Mouse (Mus musculus): ENCODE measurements at regions not wholly inside any gene's neighbourhood (a gene's known extent, or its start where the extent isn't known, plus 50 kb on each side); places are given as distances from the start of the nearest gene placed in this dataset.
A peak's percentile ranks its signal among the peaks of the same experiment; 100 is the strongest.

DNA sequence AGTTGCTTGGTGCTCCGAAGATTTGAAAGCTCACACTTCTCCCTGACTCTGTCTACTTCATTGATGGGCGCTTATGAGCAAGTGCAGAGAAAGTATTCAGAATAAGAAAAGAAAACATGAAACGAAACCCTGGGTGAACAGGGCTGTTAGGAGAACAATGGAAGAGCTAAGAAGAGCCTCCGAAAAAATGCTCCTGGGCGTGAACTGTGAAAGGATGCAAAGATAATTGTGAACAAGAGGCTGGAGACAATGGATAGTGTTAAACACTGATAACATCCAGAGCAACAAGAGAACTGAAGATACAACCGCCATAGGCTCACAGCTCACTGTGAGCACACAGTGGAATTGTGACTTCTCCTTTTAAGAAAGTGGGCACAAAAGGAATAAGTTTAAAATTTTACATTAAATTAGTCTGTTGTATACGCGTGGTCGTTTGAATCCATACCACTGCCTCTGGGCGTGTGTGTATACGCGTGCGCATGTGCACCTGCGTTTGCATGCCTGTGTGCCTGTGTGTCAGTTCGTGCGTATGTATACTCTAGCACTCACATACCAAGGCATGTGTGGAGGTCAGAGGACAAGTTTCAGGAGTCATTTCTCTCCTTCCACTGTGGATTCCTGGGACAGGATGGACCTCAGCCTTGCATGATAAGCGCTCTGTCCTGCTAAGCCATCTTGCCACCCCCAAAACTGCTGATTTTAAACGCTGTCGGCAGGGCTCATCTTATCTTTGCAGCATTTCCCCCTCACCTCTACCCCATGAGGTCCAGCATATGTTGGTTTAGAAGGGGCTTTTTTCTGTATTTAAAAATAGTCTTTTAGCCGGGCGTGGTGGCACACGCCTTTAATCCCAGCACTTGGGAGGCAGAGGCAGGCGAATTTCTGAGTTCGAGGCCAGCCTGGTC lies 113.0 kb upstream of the 1700016C15Rik start:
- DNase-seq (ENCODE audit: low read depth, low spot score), result no peak

DNA sequence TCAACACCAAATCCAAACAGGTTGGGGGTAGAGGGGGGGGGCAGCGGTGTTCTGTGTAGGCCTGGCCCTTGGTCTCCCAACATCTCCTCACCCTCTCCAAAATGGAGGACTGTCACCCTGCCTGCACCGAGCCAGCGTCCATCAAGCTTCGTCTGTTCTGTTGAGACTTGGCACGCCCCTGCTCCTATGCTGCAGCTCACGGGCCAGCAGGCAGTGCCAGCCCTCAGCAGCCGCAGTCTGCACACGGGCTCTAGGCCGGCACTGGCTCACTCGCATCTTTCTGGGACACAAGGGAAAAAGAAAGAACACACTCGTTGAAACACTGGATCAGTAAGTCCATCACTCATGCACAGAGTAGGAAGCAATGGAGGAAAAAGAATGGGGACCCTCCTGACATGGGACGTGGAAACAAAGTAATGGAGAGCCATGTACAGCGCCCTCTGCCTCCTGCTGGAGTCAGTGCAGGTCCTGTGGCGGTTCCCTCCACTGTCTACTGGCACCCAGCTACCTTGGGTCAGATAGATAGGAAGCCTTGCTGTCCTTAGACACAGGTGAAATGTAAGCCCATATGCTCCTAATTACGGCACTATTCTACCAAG lies 109.0 kb upstream of the 1700016C15Rik start:
- no peak for DNase-seq (ENCODE audit: low read depth, low spot score)

DNA sequence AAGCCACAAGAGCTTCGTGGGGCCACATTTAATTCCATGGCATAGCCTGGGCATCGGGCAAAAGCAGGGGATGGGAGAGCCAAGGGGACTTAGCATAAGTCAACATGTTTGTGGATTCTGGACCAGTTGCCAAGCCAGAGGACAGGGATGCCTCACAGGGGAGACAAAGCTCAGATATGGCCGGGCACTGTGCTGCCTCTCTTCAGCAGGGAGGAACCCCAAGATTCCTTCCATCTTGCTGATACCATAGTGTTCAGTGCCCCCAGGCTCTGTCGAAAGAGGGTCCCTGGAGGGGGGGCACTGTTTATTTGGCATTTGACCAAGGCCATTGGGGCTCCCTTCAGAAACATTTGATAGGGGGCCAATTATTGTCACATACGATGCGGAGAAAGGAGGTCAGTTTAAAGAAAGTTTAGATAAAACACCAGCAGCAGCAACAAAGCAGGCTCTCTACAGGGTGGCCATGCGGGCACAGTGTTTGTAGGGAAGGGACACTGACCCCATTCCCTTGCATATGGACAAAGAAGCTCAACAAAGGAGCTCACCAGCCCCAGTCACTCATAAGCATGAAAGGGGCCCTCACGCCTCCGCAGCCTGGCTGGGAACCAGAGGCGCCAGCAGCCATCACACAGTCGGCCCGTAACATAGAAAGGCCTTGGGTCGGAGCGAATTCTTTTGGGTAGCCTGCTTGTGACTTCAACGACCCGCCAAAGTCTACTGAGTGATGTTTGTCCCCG lies 107.6 kb upstream of the 1700016C15Rik start:
- DNase-seq (ENCODE audit: low read depth, low spot score), result no peak

DNA sequence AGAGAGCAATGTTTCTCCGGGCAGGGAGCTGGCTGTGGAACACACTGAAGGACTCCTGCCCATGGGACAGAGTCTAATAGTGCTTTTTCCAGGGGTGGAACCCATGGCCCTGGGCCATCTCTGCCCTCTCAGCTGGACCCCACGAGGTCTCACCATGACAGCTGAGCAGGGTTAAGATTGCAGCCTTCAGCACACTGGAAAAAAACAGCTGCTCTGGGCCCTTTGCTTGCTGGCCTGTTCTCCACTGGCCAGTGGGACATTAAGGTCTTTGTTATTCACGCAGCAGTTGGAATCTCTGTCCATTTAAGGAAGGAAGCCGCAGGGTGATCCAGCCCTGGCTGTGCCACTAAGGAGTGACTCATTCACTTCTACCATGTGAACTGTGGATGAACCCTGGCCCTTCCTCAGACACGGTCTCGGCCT lies 106.3 kb upstream of the 1700016C15Rik start:
- DNase-seq (ENCODE audit: low read depth, low spot score), result no peak

DNA sequence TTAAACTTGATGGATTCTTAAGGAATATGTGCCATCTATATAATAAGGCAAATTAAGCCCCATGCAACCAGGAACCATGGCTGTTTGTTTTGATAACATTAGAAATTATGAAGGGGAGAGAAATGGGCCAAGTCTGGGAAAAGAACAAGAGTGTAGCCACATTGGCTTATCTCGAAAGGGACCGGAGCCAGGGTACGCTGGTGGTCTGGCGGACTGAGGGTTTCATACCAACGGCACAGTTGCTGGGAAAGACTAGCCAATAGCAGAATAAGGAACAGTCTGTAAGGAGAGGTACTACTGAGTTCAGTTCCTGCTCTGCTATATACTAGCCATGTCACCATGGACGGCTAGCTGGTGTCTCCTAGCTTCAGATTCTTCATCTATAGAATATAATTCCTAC lies 105.9 kb upstream of the 1700016C15Rik start:
- no peak for DNase-seq (ENCODE audit: low read depth, low spot score)

DNA sequence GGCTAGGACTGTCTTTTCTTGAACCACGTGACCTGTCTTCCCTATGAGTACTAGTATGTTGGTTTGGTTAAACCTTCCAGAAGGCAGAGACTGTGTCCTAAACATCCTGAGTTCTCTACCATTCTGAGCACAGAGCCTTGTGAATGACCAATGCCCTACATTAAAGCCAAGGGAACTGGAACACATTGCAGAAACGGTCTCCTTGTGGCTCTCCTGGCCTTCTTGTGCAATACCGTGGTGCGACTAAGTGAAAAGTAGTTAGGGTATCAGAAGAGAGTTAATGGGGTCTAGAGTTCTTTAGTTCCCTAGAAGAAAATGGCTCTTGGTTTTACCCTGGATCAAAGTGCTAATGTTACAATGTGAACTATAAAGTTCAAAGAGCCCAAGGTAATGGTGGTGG lies 101.8 kb upstream of the 1700016C15Rik start:
- DNase-seq (ENCODE audit: low read depth, low spot score), result no peak

DNA sequence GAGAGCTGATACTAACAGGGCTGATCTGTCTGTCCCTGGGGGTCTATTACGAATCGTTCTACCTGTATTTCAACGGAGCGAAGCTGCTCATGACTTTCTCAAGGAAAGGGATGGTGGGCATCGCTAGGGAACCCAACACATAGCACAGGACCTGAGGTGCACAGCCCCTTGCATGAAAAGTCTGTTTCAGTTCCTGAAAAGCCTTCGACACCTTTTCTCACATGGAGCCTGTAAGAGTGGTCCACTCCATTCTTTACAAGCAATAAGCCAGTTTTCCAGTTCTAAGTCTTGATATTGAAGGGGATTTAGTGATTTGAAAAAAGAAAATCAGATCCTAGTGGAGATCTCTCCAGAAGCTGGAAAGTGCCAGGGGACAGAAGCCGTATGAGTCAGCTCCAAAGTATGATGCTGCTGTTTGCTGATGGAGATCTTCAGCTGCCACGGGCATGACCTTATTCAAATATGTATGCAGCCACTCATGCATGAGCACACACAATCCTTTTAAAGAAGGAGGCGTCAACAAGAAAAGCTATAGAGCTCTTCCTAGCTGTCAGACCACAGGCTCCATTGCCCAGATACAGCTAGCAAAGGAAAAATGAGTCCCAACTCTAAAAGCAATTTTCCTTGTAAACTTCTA lies 95.5 kb upstream of the 1700016C15Rik start:
- no peak for DNase-seq (ENCODE audit: low read depth, low spot score)

DNA sequence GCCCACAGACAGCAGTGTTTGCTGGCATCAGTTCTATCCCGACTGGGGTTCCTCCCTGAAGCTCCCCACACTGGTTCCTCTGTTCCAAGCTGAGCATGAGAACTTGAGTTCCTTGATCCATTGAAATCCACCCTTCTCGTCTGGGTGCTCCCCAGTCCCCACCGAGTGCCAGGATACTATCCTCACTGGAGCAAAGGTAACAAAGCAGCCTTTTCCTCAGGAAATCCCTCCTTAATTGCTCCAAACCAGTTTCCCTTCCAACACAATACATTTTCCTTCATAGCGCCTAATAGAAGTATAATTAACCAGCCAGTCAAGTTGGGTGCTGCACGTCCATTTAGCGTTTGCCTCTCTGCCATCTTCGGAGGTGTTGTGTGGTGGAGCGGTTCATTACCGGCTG lies 92.6 kb upstream of the 1700016C15Rik start:
- no peak for DNase-seq (ENCODE audit: low read depth, low spot score)

DNA sequence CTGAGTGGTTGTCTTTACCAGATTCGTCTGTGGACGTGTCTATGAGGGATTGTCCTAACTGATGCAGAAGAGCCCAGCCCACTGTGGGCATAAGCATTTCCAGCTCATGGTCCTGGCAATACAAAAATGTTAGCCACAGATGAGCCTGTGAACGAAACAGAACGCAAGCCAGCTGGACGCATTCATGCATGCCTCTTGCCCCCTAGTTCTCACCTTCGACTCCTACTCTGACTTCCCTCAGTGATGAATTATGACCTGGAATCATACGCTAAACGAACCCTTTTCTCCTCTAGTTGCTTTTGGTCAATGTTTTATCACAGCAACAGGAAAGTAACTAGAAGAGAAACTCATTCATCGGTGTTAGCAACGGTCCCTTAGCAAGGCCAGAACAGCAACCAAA lies 91.2 kb upstream of the 1700016C15Rik start:
- DNase-seq (ENCODE audit: low read depth, low spot score), result no peak

DNA sequence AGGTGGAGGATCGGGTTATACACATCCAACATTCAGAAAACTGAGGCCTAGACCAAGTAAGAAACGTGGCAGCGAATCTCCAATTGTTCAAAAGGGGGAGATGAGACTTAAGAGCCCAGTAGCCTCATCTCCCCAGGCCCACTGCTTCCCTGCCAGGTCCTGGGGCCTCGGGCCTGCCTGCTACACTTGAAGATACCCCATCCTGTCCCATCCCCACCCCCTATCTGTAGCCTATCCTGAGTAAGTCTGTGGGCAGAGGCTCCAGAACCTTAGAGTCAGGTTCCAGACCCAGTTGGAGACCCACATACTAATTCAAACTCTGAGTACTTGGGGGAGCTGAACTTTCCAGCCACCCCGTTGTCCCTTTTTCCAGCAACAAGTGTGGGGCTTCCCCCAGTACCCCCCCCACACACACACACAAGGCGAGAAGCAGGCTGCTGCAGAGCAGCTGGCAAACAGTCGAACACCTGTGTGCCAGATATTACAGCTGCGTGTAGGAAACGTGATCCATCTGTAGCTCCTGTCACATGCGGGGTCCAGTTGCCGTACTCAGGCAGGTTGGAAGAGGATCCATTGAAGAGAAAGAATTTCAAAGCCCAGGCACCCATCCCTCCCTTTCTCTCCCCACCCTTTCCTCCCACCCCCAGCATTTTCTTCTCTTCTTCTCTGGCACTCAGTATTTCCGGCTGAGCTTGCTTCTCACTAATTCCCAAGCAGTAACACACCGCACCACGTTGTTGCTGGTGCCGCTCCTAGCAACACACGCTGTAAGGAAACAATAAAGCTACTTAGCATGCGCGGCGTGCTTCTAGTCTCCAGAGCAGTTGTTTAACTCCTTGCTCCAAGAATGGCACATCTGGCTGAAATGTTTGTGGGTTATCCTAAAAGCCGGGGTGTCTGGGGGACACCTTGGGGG lies 89.4 kb upstream of the 1700016C15Rik start:
- no peak for DNase-seq (ENCODE audit: low read depth, low spot score)

DNA sequence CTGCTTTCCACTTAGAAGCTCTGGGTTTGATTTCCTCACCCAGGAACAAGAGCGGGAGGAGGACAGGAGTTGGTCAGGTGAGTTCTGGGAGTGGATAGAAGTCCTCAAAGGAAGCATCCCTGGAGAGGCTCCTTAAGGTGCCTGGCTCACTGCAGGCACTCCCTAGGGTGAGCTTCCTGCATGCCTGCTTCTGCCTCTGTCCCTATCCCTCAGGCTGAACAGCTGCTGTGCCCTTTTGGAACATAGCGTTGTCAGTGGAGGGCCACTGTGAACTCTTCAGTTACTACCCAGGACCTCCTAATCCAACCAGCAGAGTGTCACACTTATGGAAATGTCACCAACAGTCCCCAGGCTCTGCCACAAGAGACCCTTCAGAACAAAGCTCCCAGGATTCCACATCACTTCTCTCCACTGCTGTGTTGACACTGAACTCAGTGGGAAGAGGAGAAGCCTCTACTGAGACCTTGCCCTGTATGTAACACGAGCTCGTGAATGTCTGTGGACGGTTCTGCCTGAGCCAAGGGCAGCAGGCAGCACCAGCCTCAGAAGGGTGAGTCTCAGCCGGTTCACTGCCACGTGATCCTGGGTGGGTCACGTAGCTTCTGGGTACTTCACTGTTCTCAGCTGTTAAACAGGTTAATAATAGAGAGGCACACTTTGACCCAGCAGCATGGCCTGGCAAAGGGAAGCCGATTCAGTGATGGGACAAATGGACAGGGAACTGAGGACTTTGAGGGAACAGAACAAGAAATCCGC lies 86.7 kb upstream of the 1700016C15Rik start:
- DNase-seq (ENCODE audit: low read depth, low spot score), result no peak

DNA sequence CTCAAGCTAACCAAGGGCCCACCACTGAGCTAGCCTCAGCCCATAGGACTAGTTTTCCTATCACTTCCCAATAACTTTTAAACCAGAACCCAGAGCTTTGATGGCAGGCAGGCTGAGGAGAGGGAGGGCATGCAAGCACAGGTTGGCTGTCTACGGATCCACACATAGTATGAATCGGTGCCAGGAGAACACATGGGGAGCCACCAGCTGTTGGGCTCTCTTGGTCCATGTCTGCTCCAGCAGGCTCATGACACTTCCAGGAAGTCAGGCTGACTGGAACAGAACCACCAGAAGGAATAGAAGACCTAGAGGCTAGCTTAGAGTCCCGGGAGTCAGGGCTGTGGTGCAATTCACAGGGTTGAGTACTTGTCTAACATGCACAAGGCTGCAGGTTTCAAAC lies 86.0 kb upstream of the 1700016C15Rik start:
- no peak for DNase-seq (ENCODE audit: low read depth, low spot score)

DNA sequence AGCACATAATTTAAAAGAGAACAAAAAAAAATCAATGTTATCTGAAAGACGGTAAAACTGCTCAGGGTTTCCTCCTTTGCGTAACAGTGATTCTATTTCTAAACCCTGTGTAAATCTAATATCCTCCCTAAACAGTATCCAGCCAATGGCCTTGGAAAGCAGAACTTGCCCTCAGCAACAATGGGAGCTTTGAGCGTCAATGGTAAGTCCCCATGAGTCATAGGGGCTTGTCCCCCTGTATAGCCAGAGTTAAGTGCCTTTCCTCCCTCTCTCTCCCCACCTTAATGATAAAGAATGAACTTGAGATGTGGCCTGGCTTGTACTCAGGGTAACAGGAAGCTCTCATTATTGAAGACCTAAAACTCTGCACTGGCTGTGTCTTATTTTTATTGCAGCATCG lies 85.4 kb upstream of the 1700016C15Rik start:
- no peak for DNase-seq (ENCODE audit: low read depth, low spot score)

DNA sequence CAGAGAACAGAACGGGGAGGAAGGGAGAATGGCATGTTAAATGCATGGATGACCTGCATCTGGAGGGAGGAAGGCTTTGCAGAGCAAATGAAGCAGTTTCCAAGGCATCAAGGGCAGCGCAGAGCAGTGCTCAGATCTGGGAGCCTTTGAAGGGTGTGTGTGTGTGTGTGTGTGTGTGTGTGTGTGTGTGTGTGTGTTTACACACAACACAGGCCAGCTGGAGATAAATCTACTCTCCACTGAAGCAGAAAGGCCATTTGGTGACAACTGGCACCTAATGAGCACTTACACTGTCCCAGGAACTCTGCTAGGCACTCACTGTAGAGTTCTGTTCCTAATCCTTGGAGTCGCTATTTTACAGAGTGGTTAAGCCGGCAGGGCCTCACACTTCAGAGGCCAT lies 84.3 kb upstream of the 1700016C15Rik start:
- DNase-seq (ENCODE audit: low read depth, low spot score), result no peak

DNA sequence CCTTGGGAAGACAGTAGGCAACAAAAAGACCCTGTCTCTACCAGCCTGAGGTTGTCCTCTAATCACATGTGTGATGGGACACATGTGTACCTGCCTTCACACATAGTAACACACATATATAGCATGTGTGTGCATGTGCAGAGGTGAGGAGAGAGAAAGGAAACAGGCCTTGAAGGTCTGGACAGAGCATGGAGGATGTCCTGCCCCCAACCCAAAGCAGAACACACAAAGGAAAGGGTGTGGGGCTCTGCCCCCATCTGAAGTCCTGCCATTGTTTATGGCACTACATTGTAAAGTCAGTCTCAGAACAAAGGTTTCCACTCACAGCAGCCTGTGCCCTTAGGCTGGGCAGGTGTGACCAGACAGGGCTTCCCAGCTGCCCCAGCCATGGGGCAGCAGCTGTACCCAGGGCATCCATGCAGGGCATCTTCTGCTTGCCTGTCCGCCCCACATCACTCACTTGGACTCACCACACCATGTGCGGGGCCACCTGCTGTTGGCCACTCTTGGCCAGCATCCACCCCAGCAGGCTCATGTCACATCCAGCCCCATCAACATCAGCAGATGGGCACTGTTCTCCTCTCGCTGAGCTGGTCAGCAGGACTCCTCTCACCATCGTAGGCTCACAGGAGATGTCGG lies 83.6 kb upstream of the 1700016C15Rik start:
- DNase-seq (ENCODE audit: low read depth, low spot score), result no peak

DNA sequence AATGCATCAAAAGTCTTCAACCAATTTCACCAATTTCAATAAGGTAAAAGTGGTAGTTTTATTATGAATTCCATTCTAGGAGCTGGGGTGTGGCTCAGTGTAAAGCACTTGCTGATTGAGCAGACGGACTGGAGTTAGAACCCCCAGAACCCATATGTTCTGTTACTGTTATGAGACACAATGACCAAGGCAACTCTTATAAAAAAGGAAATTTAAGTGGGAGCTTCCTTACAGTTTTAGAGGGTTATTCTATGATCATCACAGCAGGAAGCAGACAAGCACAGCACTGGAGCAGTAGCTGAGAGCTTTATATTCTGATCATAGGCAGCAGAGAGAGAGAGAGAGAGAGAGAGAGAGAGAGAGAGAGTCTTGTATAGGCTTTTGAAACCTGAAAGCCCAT lies 81.7 kb upstream of the 1700016C15Rik start:
- no peak for DNase-seq (ENCODE audit: low read depth, low spot score)

DNA sequence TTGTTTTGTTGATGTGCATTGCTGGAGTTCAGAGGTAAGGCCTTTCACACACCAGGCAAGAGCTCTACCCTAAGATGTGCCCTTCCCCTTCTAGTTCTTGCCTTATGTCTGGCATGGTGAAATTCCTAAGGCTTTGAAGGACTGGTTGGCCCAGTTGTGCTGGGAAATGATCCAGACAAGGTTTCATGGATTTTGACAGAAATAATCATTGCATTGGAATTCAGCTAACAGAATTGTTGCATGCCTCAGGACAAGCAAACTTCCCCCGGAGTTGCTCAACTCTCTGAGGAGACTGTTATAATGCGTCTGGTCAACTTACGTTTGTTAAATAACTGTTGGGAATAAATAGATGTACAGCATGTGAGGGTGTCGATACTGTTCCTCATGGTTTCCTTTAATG lies 80.6 kb upstream of the 1700016C15Rik start:
- no peak for DNase-seq (ENCODE audit: low read depth, low spot score)

DNA sequence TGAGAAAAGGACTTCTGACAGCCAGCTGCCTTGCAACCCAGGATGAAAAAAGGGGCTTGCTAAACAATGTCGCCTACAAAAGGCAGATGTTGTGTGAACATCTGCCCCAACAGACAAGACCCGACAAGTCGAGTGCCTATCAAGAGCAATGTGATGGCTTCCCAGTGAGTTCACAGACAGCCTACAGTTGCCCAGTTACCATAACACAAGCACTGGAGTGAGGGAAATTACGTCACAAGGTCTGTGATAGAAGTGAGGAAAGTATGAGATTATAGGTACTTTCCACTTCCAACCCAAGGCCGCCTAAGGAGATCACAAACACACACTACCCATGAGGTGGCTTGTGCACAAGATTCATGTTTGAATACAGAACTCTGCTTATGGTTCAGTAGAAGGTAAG lies 78.4 kb upstream of the 1700016C15Rik start:
- peak; percentile 36 for DNase-seq (ENCODE audit: low read depth, low spot score)

DNA sequence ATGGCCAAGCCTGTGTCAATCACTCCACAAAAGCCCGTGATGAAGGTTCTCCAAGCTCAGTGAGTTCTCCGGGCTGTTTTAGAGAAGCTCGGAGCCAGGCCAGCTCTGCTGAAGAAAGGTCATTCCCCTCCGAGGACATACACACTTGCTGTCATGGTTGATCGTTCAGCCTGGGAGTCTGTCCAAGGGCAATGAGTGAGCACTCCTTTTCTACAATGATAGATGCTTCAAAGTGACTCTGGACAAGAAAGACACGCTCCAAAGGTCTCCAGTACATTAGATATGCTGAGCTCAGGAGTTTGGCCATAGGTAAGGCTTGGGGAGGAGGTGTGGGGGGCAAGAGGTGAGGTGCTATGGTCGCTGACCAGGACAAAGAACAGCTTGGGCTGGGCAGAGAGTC lies 66.5 kb upstream of the 1700016C15Rik start:
- no peak for DNase-seq (ENCODE audit: low read depth, low spot score)
